Mouse (Mus musculus) embryonic facial prominence, embryonic 14.5 days (tissue): ENCODE measurements around the gene Prodh2. TPM values are rescaled to one million over a fixed set of nuclear protein-coding genes. Genes with fewer than 3 reads are reported as not detected.
"Not testable (repeated sequence)": the region's sequence is repeated elsewhere in the genome, so short reads cannot be mapped to it uniquely, and the experiment has no call there.

Experiments used
- ATAC-seq: fragments of 200-750 bp; cut with Nextera tagmentation; 2 replicates; pipeline ENCODE4 v1.8.0; 2017; ENCODE audit warnings: low read depth, moderate number of reproducible peaks, moderate TSS enrichment
- DNase-seq: peaks from one replicate; pipeline ENCODE4 v3.0.0-alpha.2; 2015; ENCODE audit warnings: low spot score
- H3K27ac ChIP-seq: fragments of 300-500 bp; sonication (generic); replicated peaks from 2 replicates; pipeline ENCODE4 v1.5.1; 2014; ENCODE audit warnings: low read depth, mild to moderate bottlenecking, low read length, moderate library complexity
- H3K27me3 ChIP-seq: fragments of 300-500 bp; sonication (generic); replicated peaks from 2 replicates; pipeline ENCODE4 v1.6.1; 2014; ENCODE audit warnings: low read length; ENCODE audit not compliant: control insufficient read depth, insufficient read depth
- H3K36me3 ChIP-seq: fragments of 300-500 bp; sonication (generic); 2 replicates; pipeline ENCODE4 v1.6.1; 2014; ENCODE audit warnings: low read length, mixed read lengths; ENCODE audit not compliant: control insufficient read depth, insufficient read depth
- H3K4me1 ChIP-seq: fragments of 300-500 bp; sonication (generic); 2 replicates; pipeline ENCODE4 v1.6.1; 2014; ENCODE audit warnings: antibody characterized with exemption, low read length; ENCODE audit not compliant: control insufficient read depth, insufficient read depth
- H3K4me2 ChIP-seq: fragments of 300-500 bp; sonication (generic); 2 replicates; pipeline ENCODE4 v1.6.1; 2014; ENCODE audit warnings: low read depth, mild to moderate bottlenecking, low read length, moderate library complexity, mixed read lengths
- H3K4me3 ChIP-seq: fragments of 300-500 bp; sonication (generic); 2 replicates; pipeline ENCODE4 v1.5.1; 2014; ENCODE audit warnings: low read depth, mild to moderate bottlenecking, low read length
- H3K9ac ChIP-seq: fragments of 300-500 bp; sonication (generic); 2 replicates; pipeline ENCODE4 v1.6.1; 2014; ENCODE audit warnings: low read depth, mild to moderate bottlenecking, low read length, moderate library complexity, mixed read lengths
- H3K9me3 ChIP-seq: fragments of 300-500 bp; sonication (generic); 2 replicates; pipeline ENCODE4 v1.6.1; 2016; ENCODE audit warnings: low read length; ENCODE audit not compliant: control insufficient read depth
- WGBS: fragments of 180-500 bp; shearing (Covaris S2); extraction: QIAGEN DNeasy Blood & Tissue Kit; methylation state at CpG from one replicate; pipeline ENCODE4 v1.1.7; 2014; 5-methylcytosine and 5-hydroxymethylcytosine counted together
- polyA plus RNA-seq: library from polyadenylated mRNA; unstranded; fragments of >200 nt; fragmentation: Nextera tagmentation; extraction: Ambion mirVana; gene quantifications from 2 replicates; pipeline ENCODE4 v1.2.1, GENCODE M21; 2014

The Prodh2 gene
- polyA plus RNA-seq, 1 experiment from 2014 or later = not detected

GRCm38 (mm10) chr7:30474999-30475398 lies 18.4 kb upstream of the Prodh2 start:
- 0 out of 2 replicates have a peak, but pooled peaks cover 3% of the 10 kb centered on the region for H3K27me3 ChIP-seq
- no peak overlapping the region for H3K9ac ChIP-seq
- H3K4me2 ChIP-seq = no peak overlapping the region
- ATAC-seq (no peak), DNase-seq (no peak)
- no peaks in the 10 kb centered on the region for H3K4me1 ChIP-seq
- H3K9me3 ChIP-seq = 0 out of 2 replicates have a peak, but pooled peaks cover 5% of the 10 kb centered on the region
- H3K4me3 ChIP-seq = no peak overlapping the region
- 71% methylated on average over 4 of the region's 4 CpGs for WGBS
- H3K36me3 ChIP-seq = no peaks in the 10 kb centered on the region
- no peak overlapping the region for H3K27ac ChIP-seq

- DNase-seq, ATAC-seq: not testable (repeated sequence)
- 94% methylated on average over 7 of the region's 7 CpGs for WGBS
Measured at GRCm38 (mm10) chr7:30476136-30476535, 17.3 kb upstream of the Prodh2 start.

GRCm38 (mm10) chr7:30477415-30478381 lies 15.7 kb upstream of the Prodh2 start:
- no peak overlapping the region for H3K27ac ChIP-seq
- 0 out of 2 replicates have a peak, but pooled peaks cover under 1% of the 10 kb centered on the region for H3K9me3 ChIP-seq
- H3K4me3 ChIP-seq = peak overlapping the region; percentile 24
- no peaks in the 10 kb centered on the region for H3K36me3 ChIP-seq
- DNase-seq (peak; percentile 64), ATAC-seq (no peak)
- 0 out of 2 replicates have a peak overlapping the region, but pooled peaks have one; percentile 11 for H3K9ac ChIP-seq
- H3K27me3 ChIP-seq = 0 out of 2 replicates have a peak, but pooled peaks cover 3% of the 10 kb centered on the region
- no peaks in the 10 kb centered on the region for H3K4me1 ChIP-seq
- WGBS = 7% methylated on average over 32 of the region's 32 CpGs
- peak overlapping the region; percentile 54 for H3K4me2 ChIP-seq

More at GRCm38 (mm10) chr7:30476136-30476535, 17.3 kb upstream of the Prodh2 start:
- not testable (repeated sequence) for H3K27ac ChIP-seq, H3K9ac ChIP-seq, H3K36me3 ChIP-seq, H3K4me2 ChIP-seq, H3K4me3 ChIP-seq, H3K4me1 ChIP-seq, H3K27me3 ChIP-seq, H3K9me3 ChIP-seq

- ATAC-seq (no peak), DNase-seq (peak; percentile 57)
- no peaks in the 10 kb centered on the region for H3K4me1 ChIP-seq
- H3K36me3 ChIP-seq = no peaks in the 10 kb centered on the region
- H3K27me3 ChIP-seq = 0 out of 2 replicates have a peak, but pooled peaks cover 3% of the 10 kb centered on the region
- 14% methylated on average over 8 of the region's 8 CpGs for WGBS
- H3K27ac ChIP-seq = no peak overlapping the region
- no peaks in the 10 kb centered on the region for H3K9me3 ChIP-seq
- no peak overlapping the region for H3K4me2 ChIP-seq
- no peak overlapping the region for H3K9ac ChIP-seq
- H3K4me3 ChIP-seq = no peak overlapping the region
Measured at GRCm38 (mm10) chr7:30484250-30484649, 9.2 kb upstream of the Prodh2 start.

GRCm38 (mm10) chr7:30490251-30490956 lies 3.0 kb upstream of the Prodh2 start:
- no peak for ATAC-seq

GRCm38 (mm10) chr7:30490957-30491307 lies 2.5 kb upstream of the Prodh2 start:
- no peaks in the 10 kb centered on the region for H3K9me3 ChIP-seq
- 14% methylated on average over 6 of the region's 6 CpGs for WGBS
- H3K36me3 ChIP-seq = no peaks in the 10 kb centered on the region
- no peak overlapping the region for H3K4me2 ChIP-seq
- no peak overlapping the region for H3K27ac ChIP-seq
- H3K4me1 ChIP-seq = no peaks in the 10 kb centered on the region
- DNase-seq (no peak), ATAC-seq (no peak)
- H3K4me3 ChIP-seq = no peak overlapping the region
- no peaks in the 10 kb centered on the region; the same call in 1 of the 2 replicates for H3K27me3 ChIP-seq
- H3K9ac ChIP-seq = no peak overlapping the region

More at GRCm38 (mm10) chr7:30490251-30490956, 3.0 kb upstream of the Prodh2 start:
- Histone ChIP-seq H3K4me2 (no peak overlapping the region), H3K9ac (no peak overlapping the region), H3K4me1 (no peaks in the 10 kb centered on the region), H3K27me3 (no peaks in the 10 kb centered on the region; the same call in 1 of the 2 replicates), H3K36me3 (no peaks in the 10 kb centered on the region), H3K9me3 (no peaks in the 10 kb centered on the region), H3K27ac (no peak overlapping the region), H3K4me3 (no peak overlapping the region)
- WGBS = 32% methylated on average over 16 of the region's 16 CpGs
- no peak for DNase-seq

GRCm38 (mm10) chr7:30492765-30493164 lies 657 bp upstream of the Prodh2 start:
- ATAC-seq = no peak
- no peak overlapping the region for H3K9ac ChIP-seq
- 23% methylated on average over 4 of the region's 4 CpGs for WGBS

GRCm38 (mm10) chr7:30495506-30496042 lies 2.2 kb downstream of the Prodh2 start:
- 61% methylated on average over 4 of the region's 5 CpGs for WGBS
- not testable (repeated sequence) for ATAC-seq, H3K27me3 ChIP-seq, H3K27ac ChIP-seq, H3K9me3 ChIP-seq, H3K4me2 ChIP-seq, H3K4me1 ChIP-seq, H3K4me3 ChIP-seq, DNase-seq, H3K9ac ChIP-seq, H3K36me3 ChIP-seq

More at GRCm38 (mm10) chr7:30492765-30493164, 657 bp upstream of the Prodh2 start:
- Histone ChIP-seq H3K4me1 (no peaks in the 10 kb centered on the region), H3K36me3 (no peaks in the 10 kb centered on the region), H3K4me2 (no peak overlapping the region), H3K9me3 (no peaks in the 10 kb centered on the region), H3K27ac (no peak overlapping the region), H3K27me3 (no peaks in the 10 kb centered on the region; the same call in 1 of the 2 replicates), H3K4me3 (no peak overlapping the region)
- peak; percentile 59 for DNase-seq
